Mouse (Mus musculus): ENCODE data around the gene Dnajc5. TPM values are rescaled to one million over a fixed set of nuclear protein-coding genes. Genes with fewer than 3 reads are reported as not detected.
"Not testable (repeated sequence)": the region's sequence is repeated elsewhere in the genome, so short reads cannot be mapped to it uniquely, and the experiment has no call there.

Gene Dnajc5
- polyA plus RNA-seq, 1 experiment from 2014 or later: 97.1 TPM

DNA sequence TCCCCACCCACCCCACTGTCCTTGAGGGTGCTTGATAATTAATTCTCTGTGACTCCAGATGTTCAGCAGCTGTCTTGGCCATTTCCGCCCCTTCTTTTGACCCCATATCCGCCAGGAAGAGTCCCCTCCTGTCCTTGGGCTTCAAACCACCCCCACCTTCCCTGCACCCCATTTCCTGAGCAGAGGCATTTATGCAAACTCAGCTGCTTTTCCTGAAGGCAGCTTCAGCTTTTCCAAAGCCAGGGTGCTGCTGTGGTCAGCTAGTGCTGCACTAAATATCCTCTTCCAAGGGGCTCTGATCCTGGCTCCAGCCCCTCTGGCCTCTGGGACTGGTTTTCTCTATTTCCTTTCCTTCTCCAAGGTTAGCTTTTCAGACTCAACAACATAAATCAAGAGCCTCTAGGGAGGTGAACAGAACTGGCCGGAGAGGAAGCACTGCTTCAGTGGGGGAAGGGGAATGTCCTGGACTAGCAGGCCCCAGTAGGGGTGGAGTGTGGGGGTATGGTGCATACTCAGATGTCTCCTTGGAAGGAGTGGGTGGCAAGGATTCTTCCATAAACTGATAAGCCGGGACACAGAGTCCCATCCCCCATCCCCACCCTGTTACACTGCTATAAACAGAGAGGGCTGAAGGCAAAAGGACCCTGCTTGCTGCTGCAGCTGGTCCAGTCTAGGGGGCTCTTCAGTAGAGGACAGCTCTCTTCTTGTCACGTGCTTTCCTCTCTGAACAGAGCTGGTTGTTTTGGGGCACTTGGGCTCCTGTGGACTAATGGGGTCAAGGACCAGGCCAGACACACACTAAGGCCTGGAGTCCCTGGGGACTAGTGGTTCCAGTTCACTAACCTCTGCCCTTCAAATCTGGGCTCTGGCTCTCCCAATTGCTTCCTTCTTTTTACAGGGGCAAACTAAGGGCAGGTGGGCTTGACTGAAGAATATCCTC lies 32.7 kb upstream of the Dnajc5 start:
- peak; percentile 31 for DNase-seq (ENCODE audit: low spot score)
- no peak overlapping the region for H3K4me2 ChIP-seq (replicated peaks; ENCODE audit: low read depth, low read length)
- ATAC-seq (ENCODE audit: low FRiP score): 0 out of 2 replicates have a peak, but pooled peaks have one; percentile 43

DNA sequence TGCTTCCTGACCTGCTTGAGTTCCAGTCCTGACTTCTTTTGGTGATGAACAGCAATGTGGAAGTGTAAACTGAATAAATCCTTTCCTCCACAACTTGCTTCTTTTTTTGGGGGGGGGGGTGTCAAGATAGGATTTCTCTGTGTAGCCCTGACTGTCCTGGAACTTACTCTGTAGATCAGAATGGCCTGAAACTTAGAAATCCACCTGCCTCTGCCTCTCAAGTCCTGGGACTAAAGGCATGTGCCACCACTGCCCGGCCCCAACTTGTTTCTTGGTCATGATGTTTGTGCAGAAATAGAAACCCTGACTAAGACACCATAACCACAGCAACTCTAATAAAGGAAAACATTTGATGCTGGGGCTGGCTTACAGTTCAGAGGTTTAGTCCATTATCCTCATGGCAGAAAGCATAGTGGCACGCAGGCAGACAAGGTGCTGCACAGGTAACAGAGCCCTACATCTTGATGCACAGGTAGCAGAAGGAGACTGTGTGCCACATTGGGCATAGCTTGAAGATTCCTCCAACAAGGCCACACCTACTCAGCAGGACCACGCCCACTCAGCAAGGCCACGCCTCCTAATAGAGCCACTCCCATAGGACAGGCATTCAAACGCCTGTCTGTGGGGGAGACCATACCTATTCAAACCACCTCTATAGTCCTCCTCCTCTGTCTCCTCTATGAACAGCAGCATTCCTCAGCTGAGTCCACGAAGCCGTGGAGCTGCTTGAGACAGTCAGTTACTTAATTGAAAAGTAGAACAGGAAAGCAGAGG lies 28.7 kb upstream of the Dnajc5 start:
- Histone ChIP-seq H3K27ac (ENCODE audit: low read depth, low read length) (no peak overlapping the region), H3K36me3 (ENCODE audit: control insufficient read depth, insufficient read depth, low read length) (no peaks in the 10 kb centered on the region), H3K4me2 (replicated peaks; ENCODE audit: low read depth, low read length) (no peak overlapping the region), H3K4me1 (replicated peaks; ENCODE audit: control insufficient read depth, insufficient read depth, low read length) (peaks cover 4% of the 10 kb centered on the region; the same call in 1 of the 2 replicates), H3K27me3 (ENCODE audit: control insufficient read depth, insufficient read depth, low read length) (no peaks in the 10 kb centered on the region), H3K4me3 (ENCODE audit: low read depth, low read length) (no peak overlapping the region), H3K9me3 (ENCODE audit: control insufficient read depth, low read length) (no peaks in the 10 kb centered on the region), H3K9ac (ENCODE audit: low read depth, low read length) (no peak overlapping the region)
- ATAC-seq (ENCODE audit: low FRiP score) (no peak), DNase-seq (ENCODE audit: low spot score) (peak; percentile 15)
- 25% methylated on average over 7 of the region's 7 CpGs for WGBS

More for the DNA sequence above, 32.7 kb upstream of the Dnajc5 start:
- H3K27ac ChIP-seq (ENCODE audit: low read depth, low read length): peak overlapping the region; percentile 47
- no peak overlapping the region for H3K9ac ChIP-seq (ENCODE audit: low read depth, low read length)
- no peaks in the 10 kb centered on the region for H3K27me3 ChIP-seq (ENCODE audit: control insufficient read depth, insufficient read depth, low read length)
- no peaks in the 10 kb centered on the region for H3K36me3 ChIP-seq (ENCODE audit: control insufficient read depth, insufficient read depth, low read length)
- H3K9me3 ChIP-seq (ENCODE audit: control insufficient read depth, low read length): no peaks in the 10 kb centered on the region
- H3K4me3 ChIP-seq (ENCODE audit: low read depth, low read length): no peak overlapping the region
- 31% methylated on average over 5 of the region's 5 CpGs for WGBS
- peaks cover 4% of the 10 kb centered on the region; the same call in 1 of the 2 replicates for H3K4me1 ChIP-seq (replicated peaks; ENCODE audit: control insufficient read depth, insufficient read depth, low read length)

DNA sequence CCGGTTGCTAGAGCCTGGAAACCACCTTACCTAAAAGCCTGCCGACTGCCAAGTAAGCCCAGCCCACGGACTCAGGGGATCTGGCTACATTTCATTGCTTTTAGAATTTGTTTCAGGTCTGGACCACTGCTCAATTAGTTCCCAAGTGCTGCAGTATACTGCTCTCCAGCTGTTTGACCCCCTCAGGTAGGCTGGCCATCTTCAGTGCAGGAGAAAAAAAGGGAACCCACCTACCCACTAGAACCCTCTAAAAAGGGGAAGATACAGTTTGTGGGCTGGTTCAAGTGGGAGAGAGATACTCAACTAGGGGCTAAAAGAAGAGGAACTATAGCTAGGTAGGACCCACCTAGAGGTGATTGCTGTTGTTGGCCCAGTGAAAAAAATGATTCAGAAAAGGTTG lies 28.1 kb upstream of the Dnajc5 start:
- Histone ChIP-seq H3K9me3 (ENCODE audit: control insufficient read depth, low read length) (no peaks in the 10 kb centered on the region), H3K27ac (ENCODE audit: low read depth, low read length) (no peak overlapping the region), H3K36me3 (ENCODE audit: control insufficient read depth, insufficient read depth, low read length) (no peaks in the 10 kb centered on the region), H3K4me3 (ENCODE audit: low read depth, low read length) (no peak overlapping the region), H3K27me3 (ENCODE audit: control insufficient read depth, insufficient read depth, low read length) (no peaks in the 10 kb centered on the region), H3K4me2 (replicated peaks; ENCODE audit: low read depth, low read length) (no peak overlapping the region), H3K9ac (ENCODE audit: low read depth, low read length) (no peak overlapping the region), H3K4me1 (replicated peaks; ENCODE audit: control insufficient read depth, insufficient read depth, low read length) (peaks cover 4% of the 10 kb centered on the region; the same call in 1 of the 2 replicates)
- WGBS: 48% methylated on average over 3 of the region's 3 CpGs
- ATAC-seq (ENCODE audit: low FRiP score) (no peak), DNase-seq (ENCODE audit: low spot score) (no peak)

DNA sequence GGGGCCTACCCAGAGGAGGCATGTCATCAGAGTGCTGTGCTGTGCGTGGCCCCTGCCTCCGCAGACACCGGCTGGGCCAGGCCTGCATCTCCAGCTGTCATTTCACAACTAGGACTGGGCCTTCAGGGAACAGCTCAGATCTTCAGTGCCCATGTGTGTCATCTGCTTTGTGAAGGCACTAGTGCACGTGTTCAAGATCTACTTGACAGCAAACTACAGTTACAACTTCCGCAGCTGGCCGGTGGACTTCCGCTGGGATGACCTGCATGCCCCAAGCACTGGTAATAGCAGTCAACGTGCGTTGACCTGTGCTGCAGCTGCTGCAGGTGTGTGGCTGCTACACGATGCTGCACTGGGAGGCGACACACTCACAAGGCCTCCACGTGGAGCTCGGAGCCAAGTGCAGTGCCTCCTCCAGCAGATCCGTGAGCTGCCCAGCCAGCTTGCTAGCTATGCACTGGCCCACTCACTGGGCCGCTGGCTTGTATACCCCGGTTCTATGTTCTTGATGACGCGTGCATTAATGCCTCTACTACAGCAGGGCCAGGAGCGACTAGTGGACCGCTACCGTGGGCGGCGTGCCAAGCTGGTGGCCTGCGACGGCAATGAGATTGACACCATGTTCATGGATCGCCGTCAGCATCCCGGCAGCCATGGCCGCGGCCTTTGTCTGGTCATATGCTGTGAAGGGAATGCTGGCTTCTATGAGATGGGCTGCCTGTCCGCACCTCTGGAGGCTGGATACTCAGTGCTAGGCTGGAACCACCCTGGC lies 26.9 kb upstream of the Dnajc5 start, which contains the start of gene Abhd16b:
Abhd16b (plus strand) TSS at position 51 of the 772 bp plus-strand sequence.
- H3K9me3 ChIP-seq (ENCODE audit: control insufficient read depth, low read length): no peaks in the 10 kb centered on the region
- H3K4me2 ChIP-seq (replicated peaks; ENCODE audit: low read depth, low read length): no peak within 1 kb of the TSS
- WGBS: 84% methylated on average over 31 of the region's 31 CpGs
- DNase-seq (ENCODE audit: low spot score) (no peak), ATAC-seq (ENCODE audit: low FRiP score) (no peak)
- H3K27ac ChIP-seq (ENCODE audit: low read depth, low read length): no peak within 1 kb of the TSS
- H3K4me3 ChIP-seq (ENCODE audit: low read depth, low read length): no peak within 1 kb of the TSS
- H3K27me3 ChIP-seq (ENCODE audit: control insufficient read depth, insufficient read depth, low read length): no peaks in the 10 kb centered on the region
- no peak within 1 kb of the TSS for H3K9ac ChIP-seq (ENCODE audit: low read depth, low read length)
- H3K4me1 ChIP-seq (replicated peaks; ENCODE audit: control insufficient read depth, insufficient read depth, low read length): no peaks in the 10 kb centered on the region; the same call in 1 of the 2 replicates
- H3K36me3 ChIP-seq (ENCODE audit: control insufficient read depth, insufficient read depth, low read length): no peaks in the 10 kb centered on the region

DNA sequence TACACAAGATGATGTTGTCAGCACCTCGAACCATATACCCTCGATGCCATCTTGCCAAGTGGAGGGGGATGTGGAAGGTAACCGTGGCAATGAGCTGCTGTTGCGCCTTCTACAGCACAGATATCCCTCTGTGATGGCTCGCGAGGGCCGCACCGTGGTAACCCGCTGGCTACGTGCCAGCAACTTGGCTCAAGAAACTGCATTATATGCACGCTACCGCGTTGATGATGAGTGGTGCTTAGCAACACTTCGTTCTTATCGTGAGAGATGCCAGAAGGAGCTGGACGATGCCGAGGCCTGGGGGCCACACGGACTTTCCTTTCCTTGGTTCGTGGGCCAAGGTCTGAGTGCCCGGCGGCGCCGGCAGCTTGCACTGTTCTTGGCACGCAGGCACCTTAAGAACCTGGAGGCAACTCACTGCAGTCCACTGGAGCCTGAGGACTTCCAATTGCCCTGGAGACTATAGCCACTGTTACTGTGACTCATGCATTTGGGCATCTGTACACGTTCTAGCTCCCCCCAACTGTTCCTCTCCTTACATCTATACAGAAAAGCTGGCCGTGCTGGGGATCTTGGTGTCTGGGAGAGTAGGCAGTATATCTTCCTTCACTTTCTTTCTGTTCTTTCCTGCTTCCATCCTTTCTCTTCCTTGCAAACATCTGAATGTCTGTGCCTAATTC lies 25.9 kb upstream of the Dnajc5 start:
- Histone ChIP-seq H3K36me3 (ENCODE audit: control insufficient read depth, insufficient read depth, low read length) (no peaks in the 10 kb centered on the region; the same call in 1 of the 2 replicates), H3K9ac (ENCODE audit: low read depth, low read length) (no peak overlapping the region), H3K4me1 (replicated peaks; ENCODE audit: control insufficient read depth, insufficient read depth, low read length) (no peaks in the 10 kb centered on the region; the same call in 1 of the 2 replicates), H3K27me3 (ENCODE audit: control insufficient read depth, insufficient read depth, low read length) (no peaks in the 10 kb centered on the region), H3K4me3 (ENCODE audit: low read depth, low read length) (no peak overlapping the region), H3K9me3 (ENCODE audit: control insufficient read depth, low read length) (no peaks in the 10 kb centered on the region), H3K27ac (ENCODE audit: low read depth, low read length) (no peak overlapping the region), H3K4me2 (replicated peaks; ENCODE audit: low read depth, low read length) (no peak overlapping the region)
- ATAC-seq (ENCODE audit: low FRiP score): no peak
- no peak for DNase-seq (ENCODE audit: low spot score)
- 82% methylated on average over 26 of the region's 26 CpGs for WGBS

DNA sequence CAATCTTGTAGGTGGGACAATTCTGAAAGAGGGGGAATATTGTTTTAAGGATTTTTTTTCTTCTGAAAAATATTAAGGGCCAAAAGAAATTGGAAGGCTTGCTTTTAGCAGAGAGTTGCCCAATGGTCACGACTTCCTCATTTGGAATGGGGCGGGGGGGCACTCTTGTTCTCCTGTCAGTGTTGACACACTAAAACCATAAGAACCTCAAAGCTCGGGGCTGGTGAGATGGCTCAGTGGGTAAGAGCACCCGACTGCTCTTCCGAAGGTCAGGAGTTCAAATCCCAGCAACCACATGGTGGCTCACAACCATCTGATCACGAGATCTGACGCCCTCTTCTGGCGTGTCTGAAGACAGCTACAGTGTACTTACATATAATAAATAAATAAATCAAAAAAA lies 24.4 kb upstream of the Dnajc5 start:
- not testable (repeated sequence) for H3K4me1 ChIP-seq (replicated peaks; ENCODE audit: control insufficient read depth, insufficient read depth, low read length); H3K36me3 ChIP-seq (ENCODE audit: control insufficient read depth, insufficient read depth, low read length); ATAC-seq (ENCODE audit: low FRiP score); H3K9me3 ChIP-seq (ENCODE audit: control insufficient read depth, low read length); H3K4me3 ChIP-seq (ENCODE audit: low read depth, low read length); H3K4me2 ChIP-seq (replicated peaks; ENCODE audit: low read depth, low read length); H3K9ac ChIP-seq (ENCODE audit: low read depth, low read length); DNase-seq (ENCODE audit: low spot score); H3K27me3 ChIP-seq (ENCODE audit: control insufficient read depth, insufficient read depth, low read length); H3K27ac ChIP-seq (ENCODE audit: low read depth, low read length)
- WGBS: 66% methylated on average over 8 of the region's 8 CpGs

DNA sequence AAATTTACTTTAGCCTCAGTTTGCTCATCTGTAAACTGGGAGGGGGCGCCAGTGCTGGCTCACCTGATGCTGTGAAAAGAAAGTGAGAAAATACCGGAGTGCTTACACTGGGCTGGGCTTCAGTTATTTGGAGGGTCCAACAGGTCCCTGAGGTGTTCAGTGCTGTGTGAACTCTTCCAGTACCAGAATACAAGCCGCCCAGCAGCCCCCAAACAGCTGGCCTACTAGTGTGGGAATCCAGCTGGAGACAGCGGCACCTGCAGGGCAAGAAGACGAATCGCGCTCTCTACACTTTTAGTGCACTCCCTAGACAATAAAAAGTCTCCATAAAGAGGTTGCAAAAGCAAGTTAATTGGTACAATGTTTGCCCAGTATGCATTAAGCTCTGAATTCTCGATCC lies 24.0 kb upstream of the Dnajc5 start:
- H3K27ac ChIP-seq (ENCODE audit: low read depth, low read length): peak overlapping the region; percentile 55; the same call in 1 of the 2 replicates
- 12% methylated on average over 8 of the region's 8 CpGs for WGBS
- no peaks in the 10 kb centered on the region; the same call in 1 of the 2 replicates for H3K4me1 ChIP-seq (replicated peaks; ENCODE audit: control insufficient read depth, insufficient read depth, low read length)
- no peaks in the 10 kb centered on the region for H3K9me3 ChIP-seq (ENCODE audit: control insufficient read depth, low read length)
- peak; percentile 59 for ATAC-seq (ENCODE audit: low FRiP score)
- DNase-seq (ENCODE audit: low spot score): peak; percentile 77
- peak overlapping the region; percentile 21; the same call in 1 of the 2 replicates for H3K9ac ChIP-seq (ENCODE audit: low read depth, low read length)
- H3K4me3 ChIP-seq (ENCODE audit: low read depth, low read length): peak overlapping the region; percentile 97
- H3K27me3 ChIP-seq (ENCODE audit: control insufficient read depth, insufficient read depth, low read length): no peaks in the 10 kb centered on the region
- H3K4me2 ChIP-seq (replicated peaks; ENCODE audit: low read depth, low read length): peak overlapping the region; percentile 48
- peaks cover 2% of the 10 kb centered on the region; the same call in 1 of the 2 replicates for H3K36me3 ChIP-seq (ENCODE audit: control insufficient read depth, insufficient read depth, low read length)

Data from hindbrain, embryonic 11.5 days (tissue).